Mouse (Mus musculus): ENCODE measurements around the gene Pard3b. TPM values are rescaled to one million over a fixed set of nuclear protein-coding genes. Genes with fewer than 3 reads are reported as not detected.

Gene Pard3b
- not detected for polyA plus RNA-seq (2017; shearing (Covaris generic))

GRCm38 (mm10) chr1:61638347-61639111 lies at the start of gene Pard3b:
TSS of gene Pard3b (plus strand) at chr1:61638824.

